Mouse (Mus musculus) ovary, postnatal 36 days (tissue): ENCODE measurements around the gene Naf1.
A peak's percentile ranks its signal among the peaks of the same experiment; 100 is the strongest.

Source experiments
- DNase-seq: peaks from one replicate; pipeline ENCODE4 v3.0.0; 2022; ENCODE audit warnings: low spot score, mixed read lengths

Naf1 gene

GRCm38 (mm10) chr8:66860023-66860422, at the start of gene Naf1:
Gene Naf1, plus strand, starts transcription at chr8:66860217.
- DNase-seq = peak; percentile 89

- DNase-seq = peak; percentile 41
Measured at GRCm38 (mm10) chr8:66860921-66861588, 1.0 kb downstream of the Naf1 start.

GRCm38 (mm10) chr8:66861589-66862500, 1.8 kb downstream of the Naf1 start:
- DNase-seq = no peak

- DNase-seq = no peak
Measured at GRCm38 (mm10) chr8:66863761-66864160, 3.7 kb downstream of the Naf1 start.

GRCm38 (mm10) chr8:66865120-66865519, 5.1 kb downstream of the Naf1 start:
- DNase-seq = no peak

- no peak for DNase-seq
Measured at GRCm38 (mm10) chr8:66867679-66868078, 7.7 kb downstream of the Naf1 start.

- DNase-seq = no peak
Measured at GRCm38 (mm10) chr8:66869211-66869932, 9.4 kb downstream of the Naf1 start.

GRCm38 (mm10) chr8:66883866-66884265, 23.8 kb downstream of the Naf1 start:
- no peak for DNase-seq

- DNase-seq = no peak
Measured at GRCm38 (mm10) chr8:66891879-66892278, 31.9 kb downstream of the Naf1 start.

GRCm38 (mm10) chr8:66905000-66905399, 45.0 kb downstream of the Naf1 start:
- no peak for DNase-seq

- DNase-seq = no peak
Measured at GRCm38 (mm10) chr8:66905557-66905956, 45.5 kb downstream of the Naf1 start.

- no peak for DNase-seq
Measured at GRCm38 (mm10) chr8:66906116-66906515, 46.1 kb downstream of the Naf1 start.

- DNase-seq = no peak
Measured at GRCm38 (mm10) chr8:66910684-66911083, 50.7 kb downstream of the Naf1 start.

GRCm38 (mm10) chr8:66913616-66914536, 53.9 kb downstream of the Naf1 start:
- DNase-seq = peak; percentile 31

GRCm38 (mm10) chr8:66916056-66916455, 56.0 kb downstream of the Naf1 start:
- DNase-seq = no peak

GRCm38 (mm10) chr8:66917695-66918467, 57.9 kb downstream of the Naf1 start:
- no peak for DNase-seq

- no peak for DNase-seq
Measured at GRCm38 (mm10) chr8:66918471-66918870, 58.5 kb downstream of the Naf1 start.

GRCm38 (mm10) chr8:66933746-66934145, 73.7 kb downstream of the Naf1 start:
- no peak for DNase-seq

GRCm38 (mm10) chr8:66936236-66936635, 76.2 kb downstream of the Naf1 start:
- no peak for DNase-seq
